Mouse (Mus musculus): ENCODE data around the gene Lancl2.

The Lancl2 gene

DNA sequence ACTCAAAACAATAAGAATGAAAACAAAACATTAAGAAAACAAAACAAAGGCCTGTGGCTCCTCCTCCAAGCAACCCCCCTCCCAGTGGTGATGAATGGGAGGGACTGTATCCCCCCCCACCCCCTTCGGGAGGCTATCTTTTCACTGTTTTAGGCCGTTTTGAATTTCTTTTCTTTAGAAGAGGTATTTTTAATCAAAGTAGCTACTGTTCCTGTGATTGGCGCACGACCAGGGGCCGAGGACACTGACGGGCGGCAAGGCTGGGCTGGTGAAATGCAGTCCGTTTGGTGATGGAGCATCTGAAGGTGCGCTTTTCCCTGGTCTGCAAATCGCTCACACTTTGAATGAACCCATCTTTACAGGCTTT is at the start of gene Lancl2:
Lancl2 (plus strand) TSS at position 165 of the 367 bp plus-strand sequence.
- peak; percentile 32 for DNase-seq (ENCODE audit: low spot score)

DNA sequence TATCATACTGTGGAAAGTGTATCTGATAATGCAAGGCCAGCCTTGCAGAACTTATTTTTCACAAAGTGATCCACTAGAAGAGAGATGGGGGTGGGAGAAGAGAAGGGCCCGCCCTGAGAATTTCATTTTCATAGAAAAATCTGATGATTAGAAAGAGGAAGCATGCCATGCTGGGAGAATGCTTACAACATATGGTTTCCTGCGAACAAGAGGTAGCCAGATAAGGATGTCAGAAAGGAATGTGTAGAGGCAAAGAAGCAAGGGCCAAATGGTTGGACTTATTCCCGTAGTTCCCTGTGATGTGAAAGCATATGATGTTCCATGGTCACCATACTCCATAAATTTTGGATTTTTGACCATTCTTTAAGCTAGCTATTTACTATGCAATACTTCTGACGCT is 41.0 kb upstream of the Lancl2 start:
- DNase-seq (ENCODE audit: low spot score): no peak

DNA sequence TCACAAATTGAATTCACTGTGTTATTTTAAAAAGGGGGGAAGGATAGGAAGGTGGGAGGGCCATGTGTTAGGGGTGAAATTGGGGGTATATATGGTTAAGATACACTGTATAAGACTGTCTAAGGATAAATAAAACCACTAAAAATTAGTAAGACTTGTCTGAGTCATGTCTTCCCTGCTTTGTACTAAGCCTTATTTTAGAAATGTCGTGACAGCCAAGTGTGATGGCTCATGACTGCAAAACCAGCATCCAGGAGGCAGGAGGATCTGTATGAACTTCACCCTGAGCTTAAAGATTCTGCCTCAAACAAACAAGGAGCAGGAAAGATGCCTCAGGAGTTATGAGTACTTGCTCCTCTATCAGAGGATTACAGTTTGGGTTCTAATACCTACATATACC is 18.2 kb upstream of the Lancl2 start:
- no peak for DNase-seq (ENCODE audit: low spot score)

DNA sequence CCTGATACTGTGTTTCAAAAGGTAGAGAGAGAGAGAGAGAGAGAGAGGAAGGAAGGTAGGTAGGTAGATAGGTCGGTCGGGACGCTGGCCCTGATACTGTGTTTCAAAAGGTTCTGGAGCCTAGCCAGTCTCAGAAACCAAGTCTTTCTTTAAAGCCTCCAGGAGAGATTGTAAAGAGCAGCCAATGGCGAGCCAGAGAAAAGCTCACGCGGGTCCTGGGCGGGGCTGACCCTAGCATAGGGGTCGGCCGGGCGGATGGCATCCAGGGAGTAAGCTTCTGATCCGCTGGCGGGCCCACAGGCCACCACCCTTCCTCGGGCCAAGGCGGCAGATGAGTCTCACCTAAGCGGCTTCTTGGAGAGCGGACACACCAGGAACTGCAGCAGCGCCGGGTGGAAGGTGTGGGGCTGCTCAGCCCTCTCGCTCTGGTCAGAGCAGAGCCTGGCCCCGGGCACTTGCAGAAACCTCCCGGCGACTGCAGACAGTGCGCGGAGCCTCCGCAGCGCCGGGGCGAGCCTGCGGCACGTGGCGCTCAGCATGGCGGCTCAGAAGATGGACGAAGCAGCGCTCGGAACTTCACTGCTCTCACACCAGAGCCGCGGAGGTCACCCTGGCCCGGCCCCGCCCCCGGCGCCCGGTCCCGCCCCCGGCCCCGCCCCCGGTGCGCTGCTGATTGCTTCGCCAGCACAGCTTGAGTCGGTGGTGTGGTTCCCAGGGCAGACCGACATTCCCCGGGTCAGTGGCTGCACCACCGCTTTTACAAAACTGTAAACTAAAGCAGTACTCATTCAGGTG is 10.7 kb upstream of the Lancl2 start, which contains the start of gene Pyurf:
Pyurf (minus strand) TSS at position 612 of the 795 bp plus-strand sequence.
- DNase-seq (ENCODE audit: low spot score): peak; percentile 84

DNA sequence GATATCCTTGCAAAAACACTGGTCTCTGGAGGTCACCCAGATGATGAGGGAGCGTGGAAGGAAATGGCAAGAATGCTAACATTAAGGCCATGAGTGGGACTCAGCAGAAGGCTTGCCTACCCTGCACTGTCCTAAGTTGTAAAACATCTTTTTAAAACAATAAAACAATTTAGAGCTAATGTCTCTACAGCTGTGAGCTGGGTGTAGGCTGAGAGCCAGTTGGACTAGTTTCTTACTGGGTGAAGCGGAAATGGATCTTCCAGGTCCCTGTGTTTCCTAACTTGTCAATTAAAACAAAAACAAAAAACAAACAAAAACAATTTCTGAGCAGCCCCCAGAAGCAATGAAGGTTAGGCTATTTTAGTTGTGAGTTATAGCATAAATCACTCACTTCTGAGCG is 9.2 kb upstream of the Lancl2 start:
- DNase-seq (ENCODE audit: low spot score): no peak

DNA sequence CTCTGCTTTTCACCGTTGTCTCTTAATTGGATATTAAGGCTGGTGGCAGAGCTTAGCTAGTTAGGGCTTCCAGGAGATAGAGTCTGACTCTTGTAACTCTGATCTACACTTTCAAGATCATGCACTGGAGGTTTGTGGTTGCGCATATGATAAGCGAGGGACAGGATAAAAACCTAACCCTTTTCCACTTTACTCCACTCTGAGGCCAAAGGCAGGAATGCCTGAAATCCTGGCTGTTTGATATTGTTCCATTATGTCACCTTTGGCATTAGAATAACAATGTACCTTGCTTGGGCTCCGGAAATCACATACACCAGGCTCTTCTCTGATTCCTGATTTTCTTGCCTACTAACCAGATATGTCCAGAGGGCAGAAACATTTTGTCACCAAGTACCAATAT is 654 bp upstream of the Lancl2 start:
- DNase-seq (ENCODE audit: low spot score): no peak

DNA sequence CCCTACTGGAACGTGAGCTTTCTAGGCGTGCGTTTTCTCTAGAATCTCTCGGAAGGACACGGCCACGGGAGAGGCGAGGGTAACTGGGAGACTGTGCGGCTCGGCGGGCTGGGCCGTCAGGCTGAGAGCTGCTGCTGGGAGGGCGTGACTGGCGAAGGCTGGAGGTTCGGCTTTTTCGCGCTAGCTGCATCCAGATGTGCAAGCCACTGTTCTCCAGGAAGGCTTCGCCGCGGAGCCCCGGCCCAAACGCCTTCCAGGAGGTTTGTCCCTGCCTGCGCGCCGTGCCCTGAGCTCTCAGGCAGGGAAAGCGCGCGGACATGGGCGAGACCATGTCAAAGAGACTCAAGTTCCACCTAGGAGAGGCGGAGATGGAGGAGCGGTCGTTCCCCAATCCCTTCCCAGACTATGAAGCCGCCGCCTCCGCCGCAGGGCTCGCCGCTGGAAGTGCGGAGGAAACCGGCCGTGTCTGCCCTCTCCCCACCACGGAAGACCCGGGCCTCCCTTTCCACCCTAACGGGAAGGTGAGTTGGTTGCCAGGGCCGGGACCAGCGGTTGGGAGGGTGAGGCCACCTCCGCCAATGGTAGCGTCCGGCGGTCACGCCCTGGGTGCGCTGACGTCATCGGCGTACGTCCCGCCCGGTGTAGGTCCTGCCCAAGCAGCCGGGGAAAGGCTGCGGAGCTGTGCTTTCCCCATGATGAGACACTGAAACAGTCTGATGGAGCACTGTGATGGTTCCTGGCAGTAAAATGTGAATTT is 581 bp downstream of the Lancl2 start:
- peak; percentile 97 for DNase-seq (ENCODE audit: low spot score)

DNA sequence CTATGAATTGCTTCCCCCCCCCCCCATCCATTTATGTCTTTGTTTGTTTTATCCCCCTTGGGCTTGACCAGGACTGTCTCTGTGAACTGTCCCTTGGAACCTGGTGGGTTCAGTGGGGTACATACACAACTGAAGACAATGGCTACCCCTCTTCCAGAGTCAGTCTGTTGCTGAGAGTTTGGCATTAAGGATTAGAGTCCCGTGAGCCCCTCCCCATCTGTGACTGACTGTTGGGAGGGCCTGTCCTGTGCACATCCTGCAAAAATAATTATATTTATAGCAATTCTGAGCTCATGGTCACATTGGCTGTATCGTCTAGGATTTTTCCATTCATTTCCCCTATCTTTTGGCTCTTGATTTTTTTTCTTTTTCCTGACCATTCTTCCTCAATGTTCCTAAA is 1.4 kb downstream of the Lancl2 start:
- DNase-seq (ENCODE audit: low spot score): no peak

DNA sequence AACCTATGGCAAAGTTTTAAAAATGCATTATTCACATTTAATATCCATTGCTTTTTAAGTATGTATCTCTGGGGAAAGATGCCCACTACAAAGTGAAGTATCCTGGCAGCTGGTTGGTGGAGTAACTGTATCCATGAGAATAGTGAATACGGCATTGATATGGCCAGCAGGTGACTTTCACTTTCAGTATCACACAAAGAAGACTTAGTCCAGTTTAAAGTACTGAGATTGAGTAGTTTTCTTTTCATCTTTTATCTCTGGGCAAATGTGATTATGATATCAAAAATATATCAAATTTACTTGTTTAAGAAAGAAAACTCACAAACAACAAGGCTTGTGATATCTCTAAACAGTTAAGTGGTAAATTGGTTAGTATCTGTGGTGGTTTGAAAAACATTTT is 4.4 kb downstream of the Lancl2 start:
- no peak for DNase-seq (ENCODE audit: low spot score)

DNA sequence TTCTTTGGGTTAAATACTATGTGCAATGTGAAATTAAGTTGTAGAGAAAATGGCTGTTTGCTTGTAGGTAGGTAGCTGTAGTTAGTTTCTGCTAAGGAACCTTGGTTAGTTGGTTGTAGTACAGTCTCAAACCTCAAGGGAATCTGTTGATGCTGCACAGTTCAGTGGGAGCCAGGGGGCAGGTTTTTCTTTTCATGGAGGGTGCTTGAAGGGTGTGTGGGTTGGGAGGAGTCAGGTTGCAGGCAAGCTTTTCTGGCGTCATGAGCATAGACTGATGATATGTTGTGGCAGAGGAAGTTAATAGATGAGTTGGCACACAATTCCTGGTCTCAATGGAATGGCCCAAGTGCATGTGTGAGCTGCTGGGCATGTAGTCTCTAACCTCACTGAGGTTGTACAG is 9.4 kb downstream of the Lancl2 start:
- no peak for DNase-seq (ENCODE audit: low spot score)

DNA sequence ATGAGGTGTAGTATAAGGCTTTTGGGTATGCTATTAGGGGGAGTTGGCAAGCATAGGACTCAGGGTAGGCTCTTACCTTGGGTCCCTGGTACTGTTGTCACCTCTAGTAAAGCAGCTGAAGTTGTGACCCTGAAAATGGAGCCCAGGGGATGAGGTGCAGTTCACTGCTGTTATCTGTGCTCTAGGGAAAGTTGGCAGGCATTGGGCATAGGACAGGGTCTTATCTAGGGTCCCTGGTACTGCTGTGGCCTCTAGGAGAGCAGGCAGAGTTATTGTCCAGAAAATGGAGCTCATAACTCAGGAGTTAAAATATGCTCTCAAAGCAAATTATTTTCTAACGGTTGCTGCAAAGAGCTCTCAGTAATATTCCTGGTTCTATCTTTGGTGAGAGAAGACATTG is 19.0 kb downstream of the Lancl2 start:
- no peak for DNase-seq (ENCODE audit: low spot score)

DNA sequence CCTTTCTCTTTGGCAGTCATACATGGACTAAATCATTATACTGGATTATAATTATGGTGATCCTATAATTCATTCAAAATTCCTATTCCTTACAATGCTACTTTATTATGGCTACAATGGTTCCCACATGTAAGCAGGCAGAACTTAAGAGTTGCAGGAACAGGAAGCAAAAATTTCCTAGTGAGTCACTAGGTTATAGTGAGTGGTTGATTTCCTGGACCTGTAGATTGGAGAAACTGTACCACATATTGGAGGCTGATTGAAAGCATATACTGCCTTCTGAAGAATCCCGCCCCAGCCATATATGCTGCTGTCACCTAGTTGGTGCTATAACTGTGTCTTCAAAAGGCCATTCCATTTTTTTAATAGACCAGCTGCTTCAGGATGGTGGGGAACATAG is 40.4 kb downstream of the Lancl2 start:
- DNase-seq (ENCODE audit: low spot score): no peak

DNA sequence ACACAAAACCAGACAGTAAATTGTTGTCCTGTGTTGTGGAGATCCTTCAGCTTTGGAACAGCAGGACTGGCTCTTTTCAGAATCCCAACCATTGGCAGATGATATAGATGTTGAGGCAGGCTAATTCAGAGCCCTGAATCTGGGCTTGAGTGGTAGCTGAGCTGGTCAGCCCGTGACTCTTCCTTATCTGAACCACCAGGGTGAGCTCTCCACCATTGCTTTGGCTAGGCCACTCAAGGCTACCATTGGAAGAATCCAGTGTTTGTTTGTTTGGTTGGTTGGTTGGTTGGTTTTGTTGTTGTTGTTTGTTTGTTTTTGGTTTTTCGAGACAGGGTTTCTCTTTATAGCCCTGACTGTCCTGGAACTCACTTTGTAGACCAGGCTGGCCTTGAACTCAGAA is 41.0 kb downstream of the Lancl2 start:
- DNase-seq (ENCODE audit: low spot score): no peak

DNA sequence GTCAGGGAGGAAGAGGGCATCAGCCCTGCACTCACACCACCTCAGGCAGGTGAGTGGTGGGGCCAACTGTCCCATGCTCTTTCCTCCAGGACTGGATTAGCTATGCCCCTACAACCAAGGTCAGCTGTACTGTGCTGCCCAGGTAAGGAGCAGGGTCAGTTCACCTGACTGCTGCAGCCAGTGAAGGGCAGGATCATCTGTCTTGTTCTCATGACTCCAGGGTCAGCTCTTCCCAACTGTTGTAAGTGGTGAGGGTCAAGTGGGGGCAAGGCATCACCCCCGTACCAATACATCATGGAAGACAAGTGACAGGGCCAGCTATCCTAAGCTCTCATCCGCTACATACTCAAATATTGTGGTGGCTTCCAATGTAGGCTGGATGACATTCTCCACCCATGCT is 41.8 kb downstream of the Lancl2 start:
- no peak for DNase-seq (ENCODE audit: low spot score)

DNA sequence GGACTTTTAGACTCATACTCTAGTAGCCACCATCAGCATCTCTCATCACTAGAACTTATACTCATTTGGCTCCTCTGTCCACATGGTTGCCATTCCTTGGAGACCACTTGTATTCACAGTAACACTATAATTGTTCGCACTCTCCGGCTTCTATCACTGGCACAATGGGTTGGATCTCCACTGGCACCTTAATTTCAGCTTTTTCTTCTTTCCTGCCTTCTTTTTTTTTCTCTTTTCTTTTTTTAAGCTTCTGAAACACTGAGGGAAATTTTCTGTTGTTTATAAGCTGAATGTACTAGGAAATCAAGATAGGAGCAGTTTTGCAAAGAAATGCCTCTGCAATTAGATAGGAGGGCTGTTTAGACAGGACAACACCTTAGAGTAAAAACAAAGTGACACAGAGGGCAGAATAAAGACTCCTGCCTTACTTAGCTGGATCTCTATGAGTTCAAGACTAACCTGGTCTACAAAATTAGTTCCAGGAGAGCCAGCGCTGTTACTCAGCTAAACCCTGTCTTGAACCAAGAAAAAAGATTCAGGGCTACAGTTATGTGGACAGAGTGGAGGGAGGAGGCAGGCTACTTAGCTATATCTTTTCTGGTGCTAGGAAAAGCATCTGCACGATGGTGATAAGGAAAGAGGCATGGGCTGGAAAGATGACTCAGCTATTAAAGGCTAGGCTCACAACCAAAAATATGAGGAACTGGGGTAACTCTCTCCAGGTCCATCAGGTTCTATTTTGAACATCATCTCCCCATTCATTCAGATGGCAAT is 42.8 kb downstream of the Lancl2 start:
- DNase-seq (ENCODE audit: low spot score): no peak

DNA sequence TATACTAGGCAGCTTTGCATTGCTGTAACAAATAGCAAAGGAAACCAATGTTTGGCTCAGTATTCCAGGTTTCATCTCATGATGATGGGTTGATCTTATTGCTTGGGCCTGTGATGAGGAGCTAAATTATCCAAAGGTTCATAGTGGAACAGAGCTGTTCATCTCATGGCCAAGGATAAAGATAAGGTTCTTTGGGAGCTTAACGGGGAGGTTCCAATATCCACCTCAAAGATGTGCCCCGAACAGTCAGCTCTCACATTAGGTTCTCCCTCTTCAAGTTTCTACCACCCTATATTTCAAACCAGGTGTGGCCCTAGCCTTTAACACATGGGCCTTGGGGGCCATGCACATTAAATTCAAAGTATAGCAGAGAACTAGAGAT is 43.4 kb downstream of the Lancl2 start:
- no peak for DNase-seq (ENCODE audit: low spot score)

DNA sequence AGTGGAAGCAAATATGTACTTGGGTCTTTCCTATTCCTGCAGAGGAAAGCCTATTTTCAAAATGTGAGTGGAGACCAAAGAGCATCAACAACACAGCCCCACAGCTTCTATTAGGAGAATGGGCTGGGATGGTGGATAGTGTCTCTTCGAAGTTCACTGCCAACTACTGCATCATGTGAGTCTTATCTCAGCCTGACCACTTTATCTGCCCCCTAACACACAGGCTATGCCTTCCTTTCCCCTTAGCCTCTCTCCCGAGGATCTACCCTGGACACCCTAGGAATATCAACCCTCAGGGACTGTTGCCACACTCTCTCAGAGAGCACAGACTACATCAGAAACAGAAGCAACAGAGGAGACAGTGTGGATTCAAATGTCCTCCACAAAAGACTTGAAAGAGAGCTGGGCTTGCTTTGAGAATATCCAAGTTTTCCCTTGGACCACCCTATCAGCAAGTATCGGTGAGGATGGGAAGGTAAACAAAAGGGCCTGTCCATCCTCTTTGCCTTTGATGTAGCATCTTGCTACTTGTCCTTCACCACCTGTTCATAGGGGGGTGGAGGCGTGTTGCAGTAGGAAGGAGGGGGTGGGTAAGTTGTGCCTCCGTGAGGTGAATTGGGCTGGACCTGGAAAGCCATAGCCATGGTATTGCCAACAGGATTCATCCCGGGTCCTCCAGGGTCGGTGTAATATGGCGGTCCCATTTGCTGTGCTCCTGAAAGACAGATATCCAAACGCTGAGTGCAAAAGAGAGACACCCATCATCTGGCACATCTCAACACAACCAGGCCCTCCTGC is 51.8 kb downstream of the Lancl2 start:
- no peak for DNase-seq (ENCODE audit: low spot score)

DNA sequence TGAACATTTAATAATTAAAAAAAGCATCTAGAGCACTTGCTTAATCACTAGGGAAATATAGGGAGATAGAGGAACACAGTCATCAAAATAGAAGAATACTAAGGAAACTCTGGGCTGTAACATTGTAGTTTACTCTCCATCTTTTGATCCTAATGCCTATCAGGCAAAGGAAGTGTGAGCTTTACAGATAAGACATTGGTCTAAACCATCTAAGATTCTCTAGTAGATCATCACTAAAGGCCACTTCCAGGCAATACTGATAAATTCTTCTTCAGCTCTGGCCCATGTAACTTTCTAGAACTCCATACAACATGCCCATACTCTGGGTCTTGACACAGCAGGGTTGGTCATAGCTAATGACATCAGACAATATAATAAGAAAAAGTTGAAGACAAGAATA is 60.7 kb downstream of the Lancl2 start:
- DNase-seq (ENCODE audit: low spot score): no peak

DNA sequence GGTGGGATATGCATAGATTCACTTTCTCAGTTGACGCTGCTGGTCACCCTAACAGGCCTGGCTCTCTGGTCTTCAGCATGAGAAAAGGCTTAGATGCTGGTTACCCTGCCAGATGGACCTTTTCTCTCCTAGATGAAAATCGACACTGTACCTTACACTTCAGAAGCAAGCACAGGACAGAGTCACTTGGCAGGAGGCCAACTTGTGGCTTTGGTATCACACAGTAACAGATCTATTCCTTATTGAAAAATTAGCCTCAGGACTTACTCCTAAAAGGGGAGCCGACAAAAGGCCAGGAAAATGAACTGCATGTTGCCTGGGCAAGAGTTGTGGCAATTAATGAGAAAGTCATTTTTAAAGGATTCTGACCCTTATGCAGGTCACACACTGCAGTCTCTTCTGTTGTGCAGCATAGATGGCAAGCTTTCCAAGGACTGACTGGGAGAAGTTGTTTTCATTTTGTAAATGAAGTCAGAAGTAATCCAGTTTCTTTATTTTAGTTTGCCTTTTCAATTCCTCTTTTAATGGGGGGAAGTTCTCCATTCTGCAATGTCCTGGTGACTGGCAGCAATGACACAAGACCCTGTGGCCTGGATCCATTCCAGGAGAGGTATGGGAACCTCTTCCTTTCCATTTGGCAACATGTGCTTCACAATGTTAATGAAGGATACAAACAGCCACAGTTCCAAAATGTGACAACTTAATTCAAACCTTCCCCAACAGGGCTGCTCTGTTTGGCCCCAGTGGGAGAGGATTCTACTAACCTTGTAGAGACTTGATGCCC is 62.9 kb downstream of the Lancl2 start:
- DNase-seq (ENCODE audit: low spot score): peak; percentile 9

DNA sequence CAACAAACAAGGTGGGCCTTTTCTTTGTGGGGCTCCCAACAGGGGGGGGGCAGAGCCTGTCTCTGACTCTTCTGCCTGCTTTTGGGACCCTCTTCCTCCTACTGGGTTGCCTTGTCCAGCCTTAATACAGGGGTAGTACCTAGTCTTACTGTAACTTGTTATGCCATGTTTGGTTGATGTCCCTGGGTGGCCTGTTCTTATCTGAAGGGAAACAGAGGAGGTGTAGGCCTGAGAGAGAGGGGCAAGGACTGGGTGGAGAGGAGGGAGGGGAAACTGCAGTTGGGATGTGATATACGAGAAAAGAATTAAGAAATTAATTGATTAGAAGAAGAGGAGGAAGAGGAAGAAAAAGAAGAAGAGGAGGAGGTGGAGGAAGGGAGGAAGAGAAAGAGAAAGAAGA is 63.9 kb downstream of the Lancl2 start:
- DNase-seq (ENCODE audit: low spot score): no peak

All from urinary bladder, postnatal 14 days (tissue).